Mouse (Mus musculus) left cerebral cortex, postnatal 14 days (tissue): ENCODE measurements around the gene 1700021F07Rik. TPM values are rescaled to one million over a fixed set of nuclear protein-coding genes. Genes with fewer than 3 reads are reported as not detected.

Experiments used
- DNase-seq, 2 experiments: peaks; one replicate each; pipeline ENCODE4 v3.0.0; 2021 to 2022; ENCODE audit warnings: low spot score in 2 of 2, mixed read lengths in 1 of 2
- intact Hi-C: fragments of 180-260 bp; cut with DNase I; formaldehyde crosslinking; loops from one replicate; pipeline ENCODE4 v1.15.1; 2025
- total RNA-seq, 2 experiments: library from RNA; stranded (reverse); gene quantifications; 2 replicates each; pipeline ENCODE4 v1.2.3; 2021

The 1700021F07Rik gene
- total RNA-seq, 2 experiments from 2014 or later: not detected

DNA sequence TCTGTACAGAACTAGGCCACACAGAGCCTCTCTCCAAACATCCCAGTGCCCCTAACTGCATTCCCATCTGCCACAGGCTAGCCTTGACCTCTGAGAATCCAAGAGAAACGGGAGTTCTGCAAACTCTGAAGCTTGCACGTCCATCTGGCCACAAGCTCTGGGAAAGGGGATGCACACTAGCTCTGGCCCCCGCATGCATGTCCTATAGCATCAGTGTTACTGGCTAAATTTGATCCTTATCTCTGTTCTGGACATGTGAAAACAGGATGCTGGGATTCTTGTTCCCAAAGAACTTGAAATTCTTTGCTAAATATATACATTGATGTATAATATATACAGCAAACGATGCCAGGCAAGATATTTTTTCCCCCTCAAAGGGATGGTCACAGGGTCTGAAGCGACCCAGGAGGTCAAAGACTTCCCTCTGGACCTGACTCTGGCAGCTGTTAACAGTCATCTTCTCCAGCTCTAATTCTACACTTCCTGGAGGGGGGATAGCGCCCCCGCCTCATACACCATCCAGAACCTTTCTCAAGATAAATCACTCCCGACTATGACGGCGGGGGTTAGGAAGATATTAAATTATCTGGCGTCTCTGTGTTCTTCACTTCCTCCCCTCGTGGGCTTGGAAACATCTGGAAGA is 36.5 kb downstream of the 1700021F07Rik start:
- no peak for DNase-seq
- intact Hi-C loops: no loop called here

DNA sequence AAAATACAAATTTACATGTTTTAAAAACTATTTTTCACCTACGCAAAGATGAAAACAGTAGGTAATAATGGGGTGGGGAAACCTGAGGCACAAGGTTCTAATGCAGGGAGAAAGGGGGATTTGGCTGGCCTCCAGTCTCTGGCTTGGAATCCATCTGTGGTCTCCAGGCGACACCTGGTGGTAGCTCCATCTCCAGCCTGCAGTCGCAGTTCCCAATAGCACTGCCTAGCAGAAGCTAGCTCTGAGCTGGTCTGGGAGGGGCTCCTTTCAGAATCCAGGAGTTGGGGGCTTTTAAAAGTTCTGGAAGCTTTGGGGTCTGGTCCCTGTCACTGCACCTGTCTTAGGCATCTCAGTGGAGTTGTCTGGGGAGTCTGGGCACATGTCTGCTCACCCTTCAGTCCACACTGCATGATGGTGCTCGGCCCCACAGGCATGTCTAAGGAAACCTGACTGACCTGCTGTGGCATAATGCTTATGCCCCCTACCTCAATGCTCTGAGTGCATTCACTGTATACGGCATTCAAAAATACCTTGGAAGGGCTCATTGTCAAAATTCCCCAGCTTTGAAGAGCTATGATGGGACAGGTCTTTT is 39.6 kb downstream of the 1700021F07Rik start:
- intact Hi-C loops: loop anchor here (1.0 to 5.0 kb wide), 3 partner anchors 376 to 1340 kb away; no protein-coding TSS in a partner anchor
- DNase-seq: peak; percentile 77 to 86

DNA sequence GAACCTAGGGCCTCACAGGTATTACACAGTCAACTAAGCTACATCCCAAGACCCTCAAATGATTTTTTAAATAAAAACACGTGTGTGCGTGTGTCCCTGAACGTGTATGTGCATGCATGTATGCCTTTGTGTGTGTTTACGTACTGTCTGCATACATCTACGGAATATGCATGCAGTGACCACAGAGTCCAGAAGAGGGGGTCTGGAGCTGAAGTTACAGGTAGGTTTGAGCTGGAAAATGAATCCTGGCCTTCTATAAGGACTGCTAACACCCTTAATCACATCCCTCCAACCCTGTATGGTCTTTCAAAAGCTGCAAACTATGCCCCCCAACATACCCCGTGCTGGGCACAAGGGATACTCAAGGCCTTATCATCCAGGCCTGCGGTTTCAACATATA is 41.0 kb downstream of the 1700021F07Rik start:
- peak; percentile 60 to 64 for DNase-seq
- intact Hi-C loops: loop anchor here (5.0 kb wide), 1 partner anchor 1339 kb away; no protein-coding TSS in a partner anchor

DNA sequence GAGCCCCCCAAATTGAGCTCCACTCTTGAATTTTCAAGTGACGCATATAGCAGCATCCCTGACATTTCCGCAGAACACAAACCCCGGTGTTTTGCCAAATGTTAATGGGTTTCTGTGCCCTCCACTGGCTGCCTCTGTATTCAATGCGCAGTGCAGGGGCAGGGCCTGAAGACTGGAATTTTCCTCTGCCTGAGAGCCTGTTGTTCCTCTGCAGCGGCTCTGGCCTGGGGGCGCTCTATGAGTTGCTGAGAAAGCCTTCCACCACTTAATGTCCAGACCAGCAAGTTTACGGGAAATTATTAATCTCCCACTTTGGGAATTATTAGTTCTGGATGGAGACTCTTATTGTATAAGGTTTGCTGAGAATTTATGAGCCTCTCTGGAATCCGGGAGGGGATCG is 41.8 kb downstream of the 1700021F07Rik start:
- no peak for DNase-seq
- intact Hi-C loops: loop anchor here (5.0 kb wide), 1 partner anchor 1338 kb away; no protein-coding TSS in a partner anchor

Other genes starting within 250 kb of the 1700021F07Rik start
- 10 to 100 TPM; 43.3 to 56.9 TPM for gene Pmepa1, start 246.1 kb upstream of the 1700021F07Rik start, total RNA-seq
- gene Ankrd60, start 55.8 kb downstream of the 1700021F07Rik start, total RNA-seq: not detected
- 10 to 100 TPM; 25.2 to 27.2 TPM for gene Rab22a, start 137.2 kb downstream of the 1700021F07Rik start, total RNA-seq
- gene 1700010B08Rik, start 196.8 kb downstream of the 1700021F07Rik start, total RNA-seq: not detected
- gene Vapb, start 214.9 kb downstream of the 1700021F07Rik start, total RNA-seq: 100 to 1,000 TPM; 103 to 124 TPM